Mouse (Mus musculus): ENCODE data around the gene Synj1. TPM values are rescaled to one million over a fixed set of nuclear protein-coding genes. Genes with fewer than 3 reads are reported as not detected.

The Synj1 gene
- polyA plus RNA-seq, 1 experiment from 2014 or later = 72.0 TPM

- H3K9ac ChIP-seq (replicated peaks; ENCODE audit: low read depth, low read length) = no peak overlapping the region
- ATAC-seq (ENCODE audit: low read depth) = no peak
- no peaks in the 10 kb centered on the region for H3K9me3 ChIP-seq (ENCODE audit: control insufficient read depth, low read length)
- no peaks in the 10 kb centered on the region for H3K27me3 ChIP-seq (ENCODE audit: control insufficient read depth, insufficient read depth, low read length)
- no peak overlapping the region for H3K27ac ChIP-seq (ENCODE audit: low read depth, low read length)
- H3K4me3 ChIP-seq (ENCODE audit: low read depth, low read length) = no peak overlapping the region
- H3K4me2 ChIP-seq (ENCODE audit: low read depth, low read length) = no peak overlapping the region
- H3K4me1 ChIP-seq (ENCODE audit: control insufficient read depth, insufficient read depth, low read length) = no peaks in the 10 kb centered on the region
- WGBS = 92% methylated on average over 10 of the region's 10 CpGs
- peaks cover 45% of the 10 kb centered on the region for H3K36me3 ChIP-seq (ENCODE audit: control insufficient read depth, insufficient read depth, low read length)
Observed at GRCm38 (mm10) chr16:90963866-90964265, 47.2 kb downstream of the Synj1 start.

- no peaks in the 10 kb centered on the region for H3K4me1 ChIP-seq (ENCODE audit: control insufficient read depth, insufficient read depth, low read length)
- H3K4me2 ChIP-seq (ENCODE audit: low read depth, low read length) = no peak overlapping the region
- ATAC-seq (ENCODE audit: low read depth) = no peak
- H3K9ac ChIP-seq (replicated peaks; ENCODE audit: low read depth, low read length) = no peak overlapping the region
- no peak overlapping the region for H3K4me3 ChIP-seq (ENCODE audit: low read depth, low read length)
- no peaks in the 10 kb centered on the region for H3K27me3 ChIP-seq (ENCODE audit: control insufficient read depth, insufficient read depth, low read length)
- H3K36me3 ChIP-seq (ENCODE audit: control insufficient read depth, insufficient read depth, low read length) = peaks cover 45% of the 10 kb centered on the region
- no peaks in the 10 kb centered on the region for H3K9me3 ChIP-seq (ENCODE audit: control insufficient read depth, low read length)
- WGBS = 94% methylated on average over 4 of the region's 4 CpGs
- H3K27ac ChIP-seq (ENCODE audit: low read depth, low read length) = no peak overlapping the region
Observed at GRCm38 (mm10) chr16:90963231-90963630, 47.9 kb downstream of the Synj1 start.

- 92% methylated on average over 5 of the region's 5 CpGs for WGBS
Observed at GRCm38 (mm10) chr16:90958301-90959085, 52.6 kb downstream of the Synj1 start.

DNA sequence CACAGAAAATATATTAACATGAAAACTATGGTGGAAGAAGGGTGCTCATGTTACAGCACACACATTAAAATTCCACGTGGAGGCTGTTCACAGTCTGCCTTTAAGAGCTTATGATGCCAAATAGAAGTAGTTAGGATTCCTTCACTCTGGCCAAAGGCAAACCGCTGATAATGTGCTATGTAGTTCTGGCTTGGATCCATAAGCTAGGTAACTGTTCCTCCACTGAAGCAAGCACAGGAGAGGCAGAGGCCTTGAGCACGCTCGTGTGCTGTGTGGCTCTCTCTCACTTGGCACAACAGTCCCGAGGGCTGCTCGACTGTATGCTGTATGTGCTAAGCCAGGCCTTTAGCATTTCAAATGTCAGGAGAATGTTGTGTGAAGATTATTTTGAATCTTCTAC lies 55.6 kb downstream of the Synj1 start:
- WGBS = 88% methylated on average over 6 of the region's 6 CpGs
- ATAC-seq (ENCODE audit: low read depth) = no peak
- peaks cover 34% of the 10 kb centered on the region for H3K36me3 ChIP-seq (ENCODE audit: control insufficient read depth, insufficient read depth, low read length)

More at GRCm38 (mm10) chr16:90958301-90959085, 52.6 kb downstream of the Synj1 start:
- Histone ChIP-seq H3K36me3 (ENCODE audit: control insufficient read depth, insufficient read depth, low read length) (peaks cover 28% of the 10 kb centered on the region), H3K9ac (replicated peaks; ENCODE audit: low read depth, low read length) (no peak overlapping the region), H3K27me3 (ENCODE audit: control insufficient read depth, insufficient read depth, low read length) (no peaks in the 10 kb centered on the region), H3K4me2 (ENCODE audit: low read depth, low read length) (no peak overlapping the region), H3K4me3 (ENCODE audit: low read depth, low read length) (no peak overlapping the region), H3K9me3 (ENCODE audit: control insufficient read depth, low read length) (no peaks in the 10 kb centered on the region), H3K27ac (ENCODE audit: low read depth, low read length) (no peak overlapping the region), H3K4me1 (ENCODE audit: control insufficient read depth, insufficient read depth, low read length) (no peaks in the 10 kb centered on the region)
- ATAC-seq (ENCODE audit: low read depth) = no peak

GRCm38 (mm10) chr16:90953770-90954169 lies 57.3 kb downstream of the Synj1 start:
- no peak overlapping the region for H3K27ac ChIP-seq (ENCODE audit: low read depth, low read length)
- no peaks in the 10 kb centered on the region for H3K4me1 ChIP-seq (ENCODE audit: control insufficient read depth, insufficient read depth, low read length)
- no peak for ATAC-seq (ENCODE audit: low read depth)
- H3K27me3 ChIP-seq (ENCODE audit: control insufficient read depth, insufficient read depth, low read length) = no peaks in the 10 kb centered on the region
- no peaks in the 10 kb centered on the region for H3K9me3 ChIP-seq (ENCODE audit: control insufficient read depth, low read length)
- WGBS = 92% methylated on average over 6 of the region's 6 CpGs
- H3K36me3 ChIP-seq (ENCODE audit: control insufficient read depth, insufficient read depth, low read length) = peaks cover 33% of the 10 kb centered on the region
- H3K4me2 ChIP-seq (ENCODE audit: low read depth, low read length) = no peak overlapping the region
- no peak overlapping the region for H3K9ac ChIP-seq (replicated peaks; ENCODE audit: low read depth, low read length)
- no peak overlapping the region for H3K4me3 ChIP-seq (ENCODE audit: low read depth, low read length)

More for the DNA sequence above, 55.6 kb downstream of the Synj1 start:
- H3K9me3 ChIP-seq (ENCODE audit: control insufficient read depth, low read length) = no peaks in the 10 kb centered on the region
- H3K27ac ChIP-seq (ENCODE audit: low read depth, low read length) = no peak overlapping the region
- no peaks in the 10 kb centered on the region for H3K27me3 ChIP-seq (ENCODE audit: control insufficient read depth, insufficient read depth, low read length)
- H3K4me2 ChIP-seq (ENCODE audit: low read depth, low read length) = no peak overlapping the region
- no peaks in the 10 kb centered on the region for H3K4me1 ChIP-seq (ENCODE audit: control insufficient read depth, insufficient read depth, low read length)
- no peak overlapping the region for H3K9ac ChIP-seq (replicated peaks; ENCODE audit: low read depth, low read length)
- H3K4me3 ChIP-seq (ENCODE audit: low read depth, low read length) = no peak overlapping the region

GRCm38 (mm10) chr16:90953147-90953546 lies 58.0 kb downstream of the Synj1 start:
- 90% methylated on average over 9 of the region's 9 CpGs for WGBS
- ATAC-seq (ENCODE audit: low read depth) = no peak
- H3K27me3 ChIP-seq (ENCODE audit: control insufficient read depth, insufficient read depth, low read length) = no peaks in the 10 kb centered on the region
- H3K4me3 ChIP-seq (ENCODE audit: low read depth, low read length) = no peak overlapping the region
- H3K9me3 ChIP-seq (ENCODE audit: control insufficient read depth, low read length) = no peaks in the 10 kb centered on the region
- peaks cover 33% of the 10 kb centered on the region for H3K36me3 ChIP-seq (ENCODE audit: control insufficient read depth, insufficient read depth, low read length)
- H3K27ac ChIP-seq (ENCODE audit: low read depth, low read length) = no peak overlapping the region
- H3K4me1 ChIP-seq (ENCODE audit: control insufficient read depth, insufficient read depth, low read length) = no peaks in the 10 kb centered on the region
- H3K9ac ChIP-seq (replicated peaks; ENCODE audit: low read depth, low read length) = no peak overlapping the region
- no peak overlapping the region for H3K4me2 ChIP-seq (ENCODE audit: low read depth, low read length)

DNA sequence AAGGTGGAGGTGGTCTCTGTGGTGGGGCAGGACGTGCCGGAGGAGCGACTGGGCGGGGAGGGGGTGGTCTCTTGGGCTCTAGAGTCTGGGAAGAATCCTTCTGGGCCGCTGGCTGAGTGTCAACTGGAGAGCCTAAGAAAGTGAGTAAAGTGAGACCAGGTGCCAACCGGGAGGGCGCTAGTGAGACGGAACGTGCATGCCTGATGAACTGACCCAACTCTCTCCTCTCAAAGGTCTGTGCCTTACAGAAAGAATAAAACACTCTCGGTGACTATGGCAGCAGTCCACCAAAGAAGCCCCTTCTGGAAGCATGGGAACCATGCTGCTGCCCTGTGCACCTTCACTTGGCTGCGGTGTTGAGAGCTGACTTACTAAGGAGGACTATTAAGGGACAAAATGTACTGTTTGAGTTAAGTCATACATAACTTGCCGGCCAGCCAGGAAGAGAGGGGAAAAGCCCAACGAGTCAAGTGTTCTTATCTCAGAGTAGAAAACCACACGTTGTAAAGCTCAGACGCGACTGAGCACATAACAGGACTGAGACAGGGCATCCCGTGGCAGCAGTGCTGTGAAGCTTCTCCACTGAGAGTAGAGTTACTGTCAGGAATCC lies 60.6 kb downstream of the Synj1 start:
- no peaks in the 10 kb centered on the region for H3K4me1 ChIP-seq (ENCODE audit: control insufficient read depth, insufficient read depth, low read length)
- H3K9me3 ChIP-seq (ENCODE audit: control insufficient read depth, low read length) = no peaks in the 10 kb centered on the region
- no peak overlapping the region for H3K4me2 ChIP-seq (ENCODE audit: low read depth, low read length)
- 66% methylated on average over 17 of the region's 17 CpGs for WGBS
- no peaks in the 10 kb centered on the region for H3K27me3 ChIP-seq (ENCODE audit: control insufficient read depth, insufficient read depth, low read length)
- H3K27ac ChIP-seq (ENCODE audit: low read depth, low read length) = no peak overlapping the region
- peaks cover 34% of the 10 kb centered on the region for H3K36me3 ChIP-seq (ENCODE audit: control insufficient read depth, insufficient read depth, low read length)
- no peak overlapping the region for H3K4me3 ChIP-seq (ENCODE audit: low read depth, low read length)
- no peak overlapping the region for H3K9ac ChIP-seq (replicated peaks; ENCODE audit: low read depth, low read length)
- ATAC-seq (ENCODE audit: low read depth) = no peak

- 85% methylated on average over 8 of the region's 8 CpGs for WGBS
- no peak for ATAC-seq (ENCODE audit: low read depth)
- Histone ChIP-seq H3K4me1 (ENCODE audit: control insufficient read depth, insufficient read depth, low read length) (no peaks in the 10 kb centered on the region), H3K4me3 (ENCODE audit: low read depth, low read length) (no peak overlapping the region), H3K36me3 (ENCODE audit: control insufficient read depth, insufficient read depth, low read length) (peaks cover 53% of the 10 kb centered on the region), H3K9ac (replicated peaks; ENCODE audit: low read depth, low read length) (no peak overlapping the region), H3K27me3 (ENCODE audit: control insufficient read depth, insufficient read depth, low read length) (no peaks in the 10 kb centered on the region), H3K4me2 (ENCODE audit: low read depth, low read length) (no peak overlapping the region), H3K27ac (ENCODE audit: low read depth, low read length) (no peak overlapping the region), H3K9me3 (ENCODE audit: control insufficient read depth, low read length) (no peaks in the 10 kb centered on the region)
Observed at GRCm38 (mm10) chr16:90946977-90947376, 64.1 kb downstream of the Synj1 start.

DNA sequence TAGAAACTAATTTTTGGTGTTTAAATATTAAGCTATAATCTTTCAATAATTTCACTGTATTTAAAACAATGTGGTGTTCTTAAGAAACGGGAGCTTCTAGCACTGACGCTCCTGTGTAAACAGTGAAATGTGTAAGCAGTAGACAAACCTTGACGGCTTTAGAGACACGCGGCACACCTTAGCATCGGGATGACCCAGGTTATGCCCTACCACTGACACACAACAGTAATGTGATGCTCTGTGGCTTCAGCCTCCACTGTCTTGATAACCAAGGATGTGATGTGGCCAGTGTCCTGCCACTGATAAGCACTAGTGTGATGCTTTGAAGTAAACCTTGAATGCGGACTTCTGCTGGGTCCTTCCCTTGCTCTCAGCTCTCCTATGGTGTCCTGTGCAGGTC lies 69.9 kb downstream of the Synj1 start:
- no peaks in the 10 kb centered on the region for H3K9me3 ChIP-seq (ENCODE audit: control insufficient read depth, low read length)
- no peak overlapping the region for H3K4me2 ChIP-seq (ENCODE audit: low read depth, low read length)
- H3K36me3 ChIP-seq (ENCODE audit: control insufficient read depth, insufficient read depth, low read length) = peaks cover 47% of the 10 kb centered on the region
- no peak overlapping the region for H3K27ac ChIP-seq (ENCODE audit: low read depth, low read length)
- no peak overlapping the region for H3K9ac ChIP-seq (replicated peaks; ENCODE audit: low read depth, low read length)
- no peaks in the 10 kb centered on the region for H3K4me1 ChIP-seq (ENCODE audit: control insufficient read depth, insufficient read depth, low read length)
- H3K27me3 ChIP-seq (ENCODE audit: control insufficient read depth, insufficient read depth, low read length) = no peaks in the 10 kb centered on the region
- no peak for ATAC-seq (ENCODE audit: low read depth)
- WGBS = 94% methylated on average over 7 of the region's 7 CpGs
- H3K4me3 ChIP-seq (ENCODE audit: low read depth, low read length) = no peak overlapping the region
